Mouse (Mus musculus) adrenal gland, postnatal 14 days (tissue): ENCODE results near the gene Plce1. TPM values are rescaled to one million over a fixed set of nuclear protein-coding genes. Genes with fewer than 3 reads are reported as not detected.
A peak's percentile ranks its signal among the peaks of the same experiment; 100 is the strongest.
"Not testable (repeated sequence)": the region's sequence is repeated elsewhere in the genome, so short reads cannot be mapped to it uniquely, and the experiment has no call there.

Experiments
- DNase-seq: peaks from one replicate; pipeline ENCODE4 v3.0.0; 2021; ENCODE audit warnings: mixed read lengths
- total RNA-seq: library from RNA; stranded (reverse); gene quantifications from 2 replicates; pipeline ENCODE4 v1.2.3, GENCODE M21; 2021

Plce1 gene
- total RNA-seq, 1 experiment from 2014 or later, result 8.9 TPM

DNA sequence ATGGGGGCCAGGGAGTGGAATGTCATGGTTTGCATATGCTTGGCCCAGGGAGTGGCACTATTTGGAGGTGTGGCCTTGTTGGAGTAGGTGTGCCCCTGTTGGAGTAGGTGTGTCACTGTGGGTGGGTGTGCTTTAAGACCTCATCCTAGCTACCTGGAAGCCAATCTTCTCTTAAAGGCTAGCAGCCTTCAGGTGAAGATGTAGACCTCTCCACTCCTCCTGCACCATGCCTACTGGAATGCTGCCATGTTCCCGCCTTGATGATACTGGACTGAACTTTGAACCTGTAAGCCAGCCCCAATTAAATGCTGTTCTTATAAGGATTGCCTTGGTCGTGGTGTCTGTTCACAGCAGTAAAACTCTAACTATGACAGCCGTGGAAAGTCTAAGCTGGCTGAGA is 158.1 kb downstream of the Plce1 start:
- DNase-seq, result no peak

DNA sequence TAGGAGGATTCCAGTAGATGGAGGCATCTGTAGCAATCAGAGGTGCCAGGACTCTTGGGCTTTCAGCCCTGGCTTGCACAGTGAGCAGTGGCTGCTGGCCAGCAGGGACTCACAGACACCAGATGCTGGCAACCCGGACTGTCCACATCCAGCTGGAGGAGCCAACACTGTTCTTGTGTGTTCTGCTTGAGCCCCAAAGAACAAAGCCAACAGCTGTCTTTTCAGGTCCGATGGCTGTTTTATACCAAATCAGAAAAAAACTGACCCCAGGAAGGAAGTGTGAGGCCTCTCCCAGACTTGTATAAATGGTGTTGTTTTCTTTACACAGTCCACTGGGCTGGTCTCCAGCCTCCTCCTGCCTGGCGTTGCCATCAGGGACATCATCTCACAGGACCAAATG is 158.9 kb downstream of the Plce1 start:
- DNase-seq, result peak; percentile 63

DNA sequence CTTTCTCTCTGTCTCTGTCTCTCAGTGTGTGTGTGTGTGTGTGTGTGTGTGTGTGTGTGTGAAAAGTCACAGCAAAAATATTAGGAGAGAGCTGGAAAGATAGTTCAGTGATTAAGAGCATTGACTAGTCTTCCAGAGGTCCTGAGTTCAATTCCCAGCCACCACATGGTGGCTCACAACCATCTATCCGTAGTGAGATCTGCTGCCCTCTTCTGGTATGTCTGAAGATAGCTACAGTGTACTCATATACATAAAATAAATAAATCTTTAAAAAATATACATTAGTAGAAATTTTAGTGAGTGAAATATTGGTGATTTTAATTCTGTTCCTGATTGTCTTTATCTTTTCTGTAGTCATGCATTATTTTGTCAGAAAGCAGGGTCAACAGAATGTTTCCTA is 161.6 kb downstream of the Plce1 start:
- DNase-seq, result not testable (repeated sequence)

DNA sequence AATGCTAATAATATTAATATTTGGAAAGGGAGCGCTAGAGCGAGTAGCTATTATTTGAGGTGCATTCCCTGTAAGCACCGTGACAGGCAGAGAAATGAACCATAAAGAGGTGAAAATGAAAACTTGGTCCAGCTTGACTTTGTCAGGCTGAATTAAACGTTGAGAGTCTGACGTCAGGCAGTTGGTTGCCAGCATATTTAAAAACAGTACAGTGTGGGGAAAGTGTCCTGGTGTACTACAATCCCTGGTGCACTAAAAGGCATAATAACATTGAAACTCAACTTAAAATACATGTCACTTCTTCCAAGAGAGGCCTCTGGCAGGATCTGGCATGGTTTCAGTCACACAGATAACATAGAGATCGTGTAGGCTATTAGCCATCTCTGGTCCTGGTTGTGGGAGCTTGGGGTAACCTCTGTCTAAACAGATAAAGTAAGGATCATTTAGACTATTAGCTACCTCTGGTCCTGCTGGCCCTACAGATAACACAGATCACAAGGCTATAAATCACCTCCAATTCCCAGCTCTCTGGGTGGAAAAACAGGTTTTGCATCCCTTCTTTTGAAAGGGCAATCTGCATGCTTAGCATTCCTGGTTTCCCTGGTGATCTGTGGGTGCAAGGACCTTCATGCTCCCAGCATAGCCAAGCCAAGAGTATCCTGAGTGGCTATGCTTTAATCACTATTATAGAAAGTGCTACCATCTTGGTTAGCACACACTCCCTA is 164.1 kb downstream of the Plce1 start:
- no peak for DNase-seq

DNA sequence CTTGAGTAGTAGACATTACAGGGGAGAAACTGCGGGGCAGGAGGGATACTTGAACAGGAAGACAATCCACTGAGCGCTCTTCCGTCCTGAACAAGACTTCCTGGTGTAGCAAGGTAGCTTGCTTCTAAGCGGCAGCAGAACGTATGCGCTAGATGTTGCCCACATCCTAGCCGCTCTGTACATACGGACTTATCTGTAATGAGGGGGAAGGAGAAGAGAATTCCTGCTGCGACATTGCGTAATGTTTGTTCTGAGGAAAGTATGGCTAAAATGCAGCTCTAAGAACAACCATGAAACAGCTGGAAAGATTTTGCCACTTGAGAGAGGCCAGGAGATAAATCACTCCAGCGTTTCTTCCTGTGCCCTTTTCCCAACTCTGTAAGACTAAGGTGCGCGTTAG is 177.1 kb downstream of the Plce1 start:
- DNase-seq, result no peak

DNA sequence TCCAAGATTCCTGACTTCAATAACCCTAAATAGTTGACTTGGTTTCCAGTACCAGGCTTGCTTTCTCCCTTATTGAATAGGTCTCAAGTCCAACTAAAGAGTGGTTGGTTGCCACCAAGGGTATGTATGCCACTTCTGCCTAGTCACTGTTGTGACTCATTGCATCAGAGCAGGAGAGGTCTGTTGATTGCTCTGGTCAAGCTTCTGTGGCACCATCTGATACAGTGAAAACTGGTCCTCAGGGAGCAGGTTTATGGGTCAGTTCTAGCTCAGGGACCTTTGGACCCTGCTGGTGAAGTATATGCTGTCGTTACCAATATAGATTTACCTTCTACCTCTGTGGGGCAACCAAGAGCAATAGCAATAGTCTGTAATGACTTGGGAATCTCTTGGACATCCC is 184.5 kb downstream of the Plce1 start:
- DNase-seq, result no peak

DNA sequence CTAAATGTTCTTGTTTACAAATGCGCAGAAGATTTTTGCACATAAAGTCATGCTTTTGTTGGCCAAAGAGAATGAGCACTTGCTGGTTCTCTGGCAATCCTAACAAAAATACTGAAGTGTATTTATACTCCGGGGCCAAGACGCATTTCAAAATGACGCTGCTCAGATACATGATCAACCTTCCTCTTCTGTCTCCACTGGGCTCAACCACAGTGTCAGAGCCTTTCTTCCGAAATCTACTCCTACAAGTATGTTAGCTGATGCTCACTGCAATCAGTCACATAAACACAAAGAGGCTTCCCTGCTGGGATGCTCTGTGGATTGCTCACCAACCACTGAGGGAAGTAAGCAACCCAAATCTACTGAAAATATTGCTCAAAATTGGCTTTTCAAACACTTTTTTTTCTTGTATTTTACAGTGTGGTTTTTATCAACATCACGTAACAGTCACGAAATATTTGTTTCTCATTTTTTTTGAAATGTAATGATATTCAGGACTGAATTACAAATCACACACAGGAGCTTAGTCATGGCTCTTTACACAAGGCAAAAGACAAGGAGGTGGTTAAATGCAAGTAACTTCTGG is 191.2 kb downstream of the Plce1 start:
- DNase-seq, result no peak

DNA sequence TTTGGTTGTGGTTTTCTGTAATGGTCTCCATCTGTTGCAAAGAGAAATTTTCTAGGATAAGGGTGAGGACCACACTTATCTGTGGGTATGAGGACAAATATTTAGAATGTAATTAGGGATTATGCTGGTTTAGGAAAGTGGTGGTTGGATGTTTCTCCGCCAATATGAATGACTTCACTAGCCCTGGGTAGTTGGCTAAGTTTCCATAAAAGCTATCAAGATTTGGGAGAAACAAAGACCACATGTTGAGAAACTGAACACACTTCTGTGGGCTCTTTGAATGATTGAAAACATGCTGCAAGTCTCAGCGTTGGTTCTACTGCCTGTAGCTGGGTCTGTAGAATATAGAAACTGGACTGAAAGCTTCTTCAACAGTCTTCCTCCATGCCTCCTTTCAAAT is 193.0 kb downstream of the Plce1 start:
- DNase-seq, result no peak

DNA sequence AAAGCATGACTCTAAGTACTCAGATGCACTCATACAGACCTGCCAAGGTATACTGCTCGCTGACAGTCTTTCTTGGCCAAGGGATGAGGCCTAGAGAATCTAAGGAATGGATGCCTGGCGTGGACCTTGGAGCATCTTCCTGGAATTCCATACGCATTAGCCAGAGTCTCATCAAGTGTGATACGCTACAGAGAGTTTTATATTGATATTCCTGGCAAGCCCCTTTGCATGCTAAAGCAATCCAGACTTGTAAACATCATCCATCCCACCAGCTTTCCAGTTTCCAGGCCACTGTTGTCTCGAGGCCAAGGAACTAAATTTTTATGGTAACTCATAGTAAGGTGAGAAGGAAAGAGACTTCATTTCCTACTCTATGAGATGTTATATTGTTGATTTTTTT is 197.7 kb downstream of the Plce1 start:
- DNase-seq, result no peak

DNA sequence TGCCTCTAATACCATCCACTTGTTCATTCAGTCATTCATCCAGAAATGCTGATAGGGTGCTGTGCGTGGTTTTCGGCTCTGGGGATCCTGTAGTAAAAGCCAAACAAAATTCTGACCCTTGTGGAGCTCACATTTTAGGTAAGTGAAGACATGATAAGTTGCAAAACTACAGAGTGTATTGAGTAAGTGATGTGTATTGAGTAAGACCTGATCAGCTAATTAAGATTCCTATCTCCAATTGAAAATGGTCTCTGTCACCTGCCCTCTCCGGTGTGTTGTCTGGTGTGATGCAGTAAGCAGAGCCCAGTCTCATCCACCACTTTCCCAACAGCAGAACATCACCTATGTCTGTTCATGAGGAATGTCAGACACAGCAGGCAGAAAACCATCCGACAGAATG is 198.6 kb downstream of the Plce1 start:
- no peak for DNase-seq

DNA sequence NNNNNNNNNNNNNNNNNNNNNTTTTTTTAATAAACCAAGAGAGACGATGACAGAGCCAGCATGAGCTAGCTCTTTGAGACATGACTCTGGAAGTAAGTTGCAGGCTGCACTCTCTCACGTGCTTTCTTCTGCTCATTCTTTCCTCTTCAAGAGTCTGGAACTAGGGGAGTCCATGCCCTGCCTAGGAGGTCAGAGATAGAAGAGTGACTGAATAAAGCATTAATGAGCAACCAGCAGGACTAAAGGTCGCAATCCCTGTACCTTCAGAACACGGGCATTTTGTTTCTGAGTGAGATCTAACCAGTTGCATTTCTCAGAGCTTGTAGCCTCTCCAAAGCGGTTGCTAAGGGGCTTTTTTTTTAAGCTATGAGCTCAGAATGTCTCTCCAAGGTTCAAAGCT is 206.4 kb downstream of the Plce1 start:
- DNase-seq, result no peak

DNA sequence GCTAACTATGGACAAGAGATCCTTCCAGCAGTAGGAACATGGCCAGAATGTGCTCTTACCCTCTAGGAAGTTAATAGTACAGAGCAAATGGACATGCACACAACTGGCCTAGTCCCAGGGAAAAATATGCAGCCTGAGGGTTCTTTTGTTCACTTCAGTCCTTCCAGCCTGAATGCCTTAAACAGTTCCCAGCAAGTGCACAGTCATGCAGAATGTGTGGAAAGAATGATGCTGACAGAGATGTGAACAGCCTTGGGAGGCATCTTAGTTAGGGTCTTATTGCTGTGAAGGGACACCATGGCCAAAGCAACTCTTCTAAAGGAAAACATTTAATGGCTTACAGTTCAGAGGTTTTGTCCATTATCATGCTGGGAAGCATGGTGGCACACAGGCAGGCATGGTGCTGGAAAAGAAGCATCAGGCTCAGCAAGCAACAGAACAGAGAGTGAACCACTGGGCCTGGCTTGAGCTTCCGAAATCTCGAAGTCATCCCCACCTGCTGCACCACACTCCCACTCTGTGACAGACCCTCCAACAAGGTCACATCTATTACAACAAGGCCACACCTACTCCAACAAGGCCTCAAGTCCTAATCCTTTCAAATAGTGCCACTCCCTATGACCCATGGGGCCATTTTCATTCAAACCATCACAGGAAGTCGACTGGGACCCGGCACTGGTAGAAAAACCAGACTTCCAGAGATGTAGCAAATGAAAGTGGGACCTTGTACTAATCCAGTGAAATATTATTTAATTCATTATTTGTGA is 208.0 kb downstream of the Plce1 start:
- DNase-seq, result no peak

DNA sequence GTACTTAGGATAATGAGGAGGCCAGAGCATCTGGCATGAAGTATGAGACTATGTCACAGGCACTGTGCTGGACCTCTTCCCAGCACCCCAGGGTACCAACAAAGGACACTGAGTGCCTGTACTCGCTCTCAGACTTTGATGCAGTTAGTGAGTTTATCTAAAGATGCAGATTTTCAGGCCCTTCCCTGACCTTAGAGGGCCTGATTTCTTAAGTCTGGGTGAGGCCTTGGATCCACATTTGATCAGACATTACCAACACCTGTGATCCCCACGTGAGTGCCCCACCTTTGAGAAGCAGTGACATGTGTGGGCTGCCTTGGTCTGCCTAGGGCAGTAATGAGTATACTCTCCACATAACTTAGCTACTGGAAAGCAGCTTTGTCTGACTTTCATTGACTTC is 209.4 kb downstream of the Plce1 start:
- DNase-seq, result no peak

DNA sequence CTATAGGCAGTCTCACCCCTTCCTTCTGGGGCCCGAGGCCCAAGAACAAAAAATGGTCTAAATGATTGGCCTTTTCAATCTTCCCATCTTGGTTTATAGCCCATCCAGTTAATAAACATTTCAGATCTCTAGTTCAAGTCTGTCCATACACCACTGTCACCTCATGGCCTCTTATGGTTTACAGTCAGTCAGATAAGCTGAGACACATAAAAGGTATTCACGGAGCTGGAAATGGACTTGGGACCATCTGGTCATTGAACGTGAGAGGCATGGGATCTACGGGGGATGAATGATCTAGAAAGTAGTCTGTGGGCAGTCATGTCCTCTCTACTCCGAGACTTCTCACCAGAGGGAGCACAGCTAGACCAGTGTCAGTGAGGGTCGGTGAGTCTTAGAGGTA is 210.6 kb downstream of the Plce1 start:
- DNase-seq, result no peak

DNA sequence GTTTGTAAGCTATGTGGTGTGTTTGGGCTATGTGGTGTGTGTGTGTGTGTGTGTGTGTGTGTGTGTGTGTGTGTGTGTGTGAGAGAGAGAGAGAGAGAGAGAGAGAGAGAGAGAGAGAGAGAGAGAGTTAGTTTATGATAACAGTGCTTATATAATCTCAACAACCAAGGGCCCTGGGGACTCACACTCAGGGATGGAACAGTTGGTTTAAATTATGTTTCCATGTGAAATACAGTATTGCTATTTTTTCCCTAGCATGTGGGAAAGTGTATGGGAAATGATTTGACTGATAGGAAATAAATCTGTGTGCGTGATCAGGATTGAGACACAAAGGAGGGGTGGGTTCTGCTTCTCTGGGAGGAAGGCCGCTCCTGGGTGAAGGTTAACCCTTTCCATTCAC is 212.4 kb downstream of the Plce1 start:
- DNase-seq, result no peak

DNA sequence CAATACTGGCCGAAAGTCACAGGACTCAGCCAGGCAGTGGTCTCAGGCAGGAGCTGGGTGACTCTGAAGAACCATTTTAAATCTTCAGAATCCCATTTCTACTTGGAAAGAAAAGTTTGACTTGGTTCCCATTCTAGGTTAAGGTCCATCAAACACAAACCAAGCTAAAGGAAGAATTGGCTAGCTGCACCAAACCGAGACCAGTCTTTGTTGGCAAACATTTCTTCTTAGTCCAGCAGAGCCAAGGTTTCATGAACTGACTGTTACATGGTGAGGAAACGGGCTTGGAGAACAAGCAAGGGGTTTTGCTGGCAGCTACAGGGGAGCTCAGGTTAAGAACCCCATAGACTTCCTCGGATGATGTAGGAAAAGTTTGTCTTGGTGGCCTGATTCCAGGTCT is 212.9 kb downstream of the Plce1 start:
- DNase-seq, result no peak

DNA sequence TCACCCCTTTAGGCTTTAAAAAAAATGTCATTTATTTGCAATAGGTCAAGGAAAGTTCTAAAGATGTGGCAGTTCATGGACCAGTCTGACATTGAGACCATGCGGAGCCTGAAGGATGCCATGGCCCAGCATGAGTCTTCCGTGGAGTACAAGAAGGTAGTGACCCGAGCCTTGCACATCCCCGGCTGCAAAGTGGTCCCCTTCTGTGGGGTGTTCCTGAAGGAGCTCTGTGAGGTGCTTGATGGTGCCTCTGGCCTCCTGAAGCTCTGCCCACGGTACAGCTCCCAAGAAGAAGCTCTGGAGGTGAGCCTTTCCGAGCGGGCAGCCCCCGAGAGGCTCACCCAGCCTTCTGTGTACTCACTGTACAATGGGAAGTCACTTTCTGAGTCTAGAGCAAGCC is 220.9 kb downstream of the Plce1 start:
- DNase-seq, result no peak

DNA sequence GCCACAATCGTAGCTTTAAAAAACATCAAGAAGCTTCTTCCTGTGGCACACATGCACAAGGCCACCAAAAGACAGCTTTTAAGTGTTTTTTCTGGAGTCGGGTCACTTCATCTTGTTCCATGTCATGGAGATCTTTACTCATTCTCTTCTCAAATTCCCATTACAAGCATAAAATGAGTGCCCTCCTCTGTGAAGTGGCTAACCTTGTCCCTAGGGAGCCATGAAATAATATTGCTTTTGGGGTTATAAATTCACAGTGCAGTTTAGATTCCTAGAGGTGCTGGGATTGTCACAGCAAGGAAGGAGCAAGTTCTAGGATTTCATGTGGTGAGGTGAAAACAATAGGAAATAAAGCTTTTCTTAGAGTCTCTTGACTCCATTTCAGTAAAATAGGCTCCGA is 223.8 kb downstream of the Plce1 start:
- DNase-seq, result no peak

DNA sequence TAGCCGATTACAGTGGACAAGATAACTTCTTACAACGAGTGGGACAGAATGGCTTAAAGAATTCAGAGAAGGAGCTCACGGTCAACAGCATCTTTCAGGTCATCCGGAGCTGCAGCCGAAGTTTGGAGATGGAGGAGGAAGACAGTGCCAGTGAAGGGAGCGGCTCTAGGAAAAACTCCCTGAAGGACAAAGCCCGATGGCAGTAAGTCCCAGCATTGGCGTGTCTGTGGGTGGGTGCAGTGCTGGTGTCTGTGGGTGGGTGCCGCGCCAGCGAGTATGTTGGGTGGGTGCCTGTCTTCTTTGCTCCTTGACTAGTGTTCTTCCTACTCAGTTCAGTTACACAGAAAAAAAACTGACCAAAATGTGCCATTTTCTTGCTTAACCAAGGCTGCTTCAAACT is 224.3 kb downstream of the Plce1 start:
- DNase-seq, result no peak

DNA sequence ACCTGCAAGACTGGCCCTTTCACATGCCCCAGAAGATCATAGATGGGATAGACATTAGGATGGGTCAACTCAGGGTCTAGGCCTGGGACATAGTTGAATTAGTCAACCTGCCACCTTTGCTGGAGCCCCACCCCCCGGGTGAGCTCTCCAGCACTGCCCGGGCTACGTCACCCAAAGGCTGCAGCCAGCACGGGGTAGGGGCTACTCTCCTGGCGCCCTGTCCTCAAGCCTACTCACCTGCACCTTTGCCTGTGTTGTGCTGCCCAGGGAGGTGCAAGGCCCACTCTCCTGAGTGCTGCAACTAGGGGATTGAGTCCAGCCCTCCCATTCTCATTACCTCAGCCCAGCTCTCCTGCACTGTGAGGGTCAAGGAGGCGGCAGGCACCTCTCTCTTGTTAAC is 225.5 kb downstream of the Plce1 start:
- no peak for DNase-seq

DNA sequence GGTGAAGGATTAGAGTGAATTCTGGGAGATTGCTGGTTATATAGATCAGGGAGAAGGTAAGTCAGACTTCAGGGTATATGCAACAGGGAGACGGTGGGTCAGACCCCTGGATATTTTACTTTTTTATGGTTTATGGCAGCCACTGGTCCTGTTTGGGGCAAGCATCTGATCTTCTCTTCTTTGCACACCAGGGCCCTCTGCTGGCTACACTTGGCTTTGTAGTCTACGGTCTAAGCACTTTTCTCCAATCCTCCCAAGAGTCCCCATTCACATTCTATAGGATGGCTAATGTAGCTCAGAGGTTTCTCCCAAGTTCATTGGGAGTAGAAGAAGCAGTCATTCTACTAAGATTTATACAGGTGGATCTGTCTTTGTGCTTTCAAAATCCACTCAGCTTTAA is 228.5 kb downstream of the Plce1 start:
- DNase-seq, result peak; percentile 54

DNA sequence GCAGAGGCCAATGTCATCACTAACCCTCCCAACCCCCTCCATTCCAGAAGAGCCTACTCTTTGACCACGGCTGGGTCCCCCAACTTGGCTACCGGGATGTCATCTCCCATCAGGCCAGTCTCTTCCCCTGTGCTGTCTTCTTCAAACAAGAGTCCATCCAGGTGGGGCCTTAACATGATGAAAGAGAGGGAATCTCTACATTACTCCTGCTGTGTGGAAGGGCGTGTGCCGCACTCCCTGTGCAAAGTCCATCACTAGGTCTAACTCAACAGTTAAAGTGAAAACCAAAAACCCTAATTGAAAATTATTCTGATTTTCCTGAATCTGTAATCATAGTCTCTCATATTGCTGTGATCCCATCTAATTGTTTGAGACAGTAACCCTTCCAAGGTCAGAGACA is 240.9 kb downstream of the Plce1 start:
- DNase-seq, result no peak

DNA sequence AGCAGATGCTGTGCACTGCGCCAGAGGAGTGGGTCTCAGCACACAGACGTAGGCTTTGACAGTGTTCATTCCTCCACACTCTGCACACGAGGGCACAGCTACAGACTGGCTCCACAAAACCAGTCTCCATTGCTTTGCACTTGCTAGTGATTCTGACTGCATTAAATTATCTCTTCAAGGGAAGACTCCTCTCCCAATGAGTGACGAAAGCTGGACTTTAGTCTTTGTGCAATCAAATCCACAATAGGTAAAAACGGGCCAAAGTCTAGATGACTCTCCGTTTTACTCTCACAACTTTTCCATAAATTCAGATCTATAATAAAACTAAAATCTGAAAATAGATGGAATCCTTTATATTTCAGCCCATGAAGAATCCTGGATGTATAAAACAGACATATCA is 242.1 kb downstream of the Plce1 start:
- no peak for DNase-seq

DNA sequence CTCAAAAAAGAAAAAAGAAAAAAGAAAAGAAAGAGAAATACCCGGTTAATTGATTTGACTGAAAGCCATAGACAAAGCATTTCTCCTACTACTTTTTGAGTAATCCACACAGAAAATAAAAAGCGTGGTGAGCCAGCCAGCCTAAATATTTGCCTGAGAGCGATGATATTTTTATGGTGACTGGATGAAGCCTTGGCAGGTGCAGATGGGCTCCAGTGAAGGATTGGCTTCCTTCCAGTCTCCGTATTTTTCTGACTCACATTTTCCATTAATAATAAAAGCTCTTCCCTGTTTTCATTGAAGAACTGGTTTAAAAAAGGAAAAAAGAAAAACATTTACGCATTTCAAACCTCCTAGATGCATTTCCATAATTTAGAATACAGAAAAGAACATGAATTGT is 243.1 kb downstream of the Plce1 start:
- DNase-seq, result no peak
